Mouse (Mus musculus) embryonic facial prominence, embryonic 13.5 days (tissue): ENCODE results near the gene Klf11. TPM values are rescaled to one million over a fixed set of nuclear protein-coding genes. Genes with fewer than 3 reads are reported as not detected.
"Not testable (repeated sequence)": the region's sequence is repeated elsewhere in the genome, so short reads cannot be mapped to it uniquely, and the experiment has no call there.

Experiments
- ATAC-seq: fragments of 200-750 bp; cut with Nextera tagmentation; 2 replicates; pipeline ENCODE4 v1.8.0; 2017; ENCODE audit warnings: low read depth; ENCODE audit not compliant: insufficient number of reproducible peaks, insufficient read depth, low FRiP score, low TSS enrichment
- H3K27ac ChIP-seq: fragments of 300-500 bp; sonication (generic); 2 replicates; pipeline ENCODE4 v1.5.1; 2015; ENCODE audit warnings: moderate library complexity, mild to moderate bottlenecking, inconsistent platforms
- H3K27me3 ChIP-seq: fragments of 300-500 bp; sonication (generic); 2 replicates; pipeline ENCODE4 v1.6.1; 2015; ENCODE audit warnings: mild to moderate bottlenecking, inconsistent platforms
- H3K36me3 ChIP-seq: fragments of 300-500 bp; sonication (generic); 2 replicates; pipeline ENCODE4 v1.6.1; 2015; ENCODE audit warnings: mild to moderate bottlenecking, inconsistent platforms
- H3K4me1 ChIP-seq: fragments of 300-500 bp; sonication (generic); 2 replicates; pipeline ENCODE4 v1.6.1; 2015; ENCODE audit warnings: inconsistent platforms
- H3K4me2 ChIP-seq: fragments of 300-500 bp; sonication (generic); 2 replicates; pipeline ENCODE4 v1.6.1; 2015; ENCODE audit warnings: moderate library complexity, mild to moderate bottlenecking, inconsistent platforms
- H3K4me3 ChIP-seq: fragments of 300-500 bp; sonication (generic); 2 replicates; pipeline ENCODE4 v1.5.1; 2015; ENCODE audit warnings: mild to moderate bottlenecking, inconsistent platforms
- H3K9ac ChIP-seq: fragments of 300-500 bp; sonication (generic); 2 replicates; pipeline ENCODE4 v1.6.1; 2015; ENCODE audit warnings: mild to moderate bottlenecking, inconsistent platforms
- H3K9me3 ChIP-seq: fragments of 300-500 bp; sonication (generic); 2 replicates; pipeline ENCODE4 v1.6.1; 2016; ENCODE audit warnings: inconsistent platforms
- WGBS: fragments of 180-500 bp; shearing (Covaris S2); methylation state at CpG from one replicate; pipeline ENCODE4 v1.1.7; 2015; ENCODE audit warnings: mixed read lengths; 5-methylcytosine and 5-hydroxymethylcytosine counted together
- polyA plus RNA-seq: library from polyadenylated mRNA; unstranded; fragments of >200 nt; fragmentation: Nextera tagmentation; extraction: Ambion mirVana; gene quantifications from 2 replicates; pipeline ENCODE4 v1.2.1, GENCODE M21; 2015

Klf11 gene
- polyA plus RNA-seq, 1 experiment from 2014 or later, result 11.2 TPM

DNA sequence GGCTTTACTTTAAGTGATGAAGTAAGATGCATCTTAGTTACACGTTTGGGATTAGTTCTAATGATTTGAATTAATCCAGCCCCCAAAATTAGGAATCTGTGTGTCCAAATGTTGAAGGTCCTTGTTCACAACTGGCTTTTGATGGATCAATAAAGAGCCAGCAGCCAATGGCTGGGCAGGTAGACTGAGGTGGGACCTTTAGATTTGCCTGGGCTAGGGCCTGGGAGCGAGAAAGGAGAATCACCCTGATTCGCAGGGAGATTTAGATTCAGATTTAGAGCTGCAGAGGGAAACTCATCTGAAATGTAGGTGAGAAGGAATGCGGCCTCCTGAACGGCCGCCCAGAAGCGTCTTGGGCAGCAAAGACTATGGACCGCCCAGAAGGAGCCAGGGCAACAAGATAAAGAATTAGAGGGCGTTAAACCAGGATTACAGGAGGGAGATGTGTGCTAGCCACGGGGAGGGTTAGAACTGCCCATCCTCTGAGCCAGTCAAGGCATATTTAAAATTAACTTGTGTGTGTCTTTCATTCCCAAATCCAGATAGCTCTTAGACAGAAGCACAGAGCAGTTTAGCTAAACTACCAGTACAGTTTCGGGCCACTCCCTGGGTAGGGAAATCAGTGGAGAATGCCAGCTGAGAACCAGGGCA lies 35.7 kb downstream of the Klf11 start:
- Histone ChIP-seq H3K27ac (no peak overlapping the region), H3K27me3 (peaks cover 18% of the 10 kb centered on the region), H3K4me3 (no peak overlapping the region), H3K9ac (no peak overlapping the region), H3K4me1 (peaks cover 12% of the 10 kb centered on the region), H3K4me2 (no peak overlapping the region), H3K9me3 (no peaks in the 10 kb centered on the region), H3K36me3 (no peaks in the 10 kb centered on the region)
- ATAC-seq, result no peak
- WGBS, result 79% methylated on average over 11 of the region's 11 CpGs

- H3K27ac ChIP-seq, result no peak overlapping the region
- WGBS, result 83% methylated on average over 3 of the region's 3 CpGs
- no peak overlapping the region for H3K4me3 ChIP-seq
- no peak overlapping the region for H3K4me2 ChIP-seq
- H3K27me3 ChIP-seq, result no peaks in the 10 kb centered on the region
- H3K9me3 ChIP-seq, result no peaks in the 10 kb centered on the region
- ATAC-seq, result no peak
- H3K36me3 ChIP-seq, result no peaks in the 10 kb centered on the region
- H3K4me1 ChIP-seq, result no peaks in the 10 kb centered on the region
- H3K9ac ChIP-seq, result no peak overlapping the region
Observed at GRCm38 (mm10) chr12:24690351-24690750, 39.3 kb downstream of the Klf11 start.

GRCm38 (mm10) chr12:24696500-24697483 lies 45.7 kb downstream of the Klf11 start:
- WGBS, result 41% methylated on average over 16 of the region's 16 CpGs
- Histone ChIP-seq H3K4me2 (0 out of 2 replicates have a peak overlapping the region, but pooled peaks have one; percentile 22), H3K9ac (no peak overlapping the region), H3K27ac (no peak overlapping the region), H3K27me3 (0 out of 2 replicates have a peak, but pooled peaks cover 2% of the 10 kb centered on the region), H3K4me3 (no peak overlapping the region), H3K9me3 (no peaks in the 10 kb centered on the region), H3K4me1 (no peaks in the 10 kb centered on the region), H3K36me3 (no peaks in the 10 kb centered on the region)
- ATAC-seq, result 0 out of 2 replicates have a peak, but pooled peaks have one; percentile 52

GRCm38 (mm10) chr12:24697484-24698204 lies 46.6 kb downstream of the Klf11 start:
- Histone ChIP-seq H3K27ac (no peak overlapping the region), H3K4me3 (no peak overlapping the region), H3K4me1 (no peaks in the 10 kb centered on the region), H3K9ac (no peak overlapping the region), H3K36me3 (no peaks in the 10 kb centered on the region), H3K9me3 (no peaks in the 10 kb centered on the region), H3K4me2 (0 out of 2 replicates have a peak overlapping the region, but pooled peaks have one; percentile 22), H3K27me3 (0 out of 2 replicates have a peak, but pooled peaks cover 2% of the 10 kb centered on the region)
- WGBS, result 56% methylated on average over 8 of the region's 8 CpGs
- ATAC-seq, result no peak; the same call in 1 of the 2 replicates

DNA sequence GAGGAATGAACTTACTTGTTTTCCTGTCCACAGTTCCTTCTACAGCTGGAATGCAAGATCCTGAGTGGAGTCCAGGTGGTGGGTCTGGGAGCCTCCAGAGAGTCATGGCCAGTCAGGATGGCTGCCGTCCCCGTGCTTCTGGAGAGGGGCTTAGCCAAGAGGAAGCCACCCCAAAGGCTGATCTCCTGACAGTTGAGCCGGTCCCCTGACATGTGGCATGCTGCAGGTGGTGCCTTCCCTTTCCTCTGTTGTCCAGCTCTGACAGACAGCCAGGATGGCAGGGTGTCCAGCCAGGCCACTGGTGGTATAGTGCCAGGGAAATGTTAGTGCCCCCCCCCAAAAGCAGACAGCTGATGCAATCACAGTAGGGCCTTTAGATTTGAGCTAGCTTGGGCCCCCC lies 47.4 kb downstream of the Klf11 start:
- H3K4me3 ChIP-seq, result no peak overlapping the region
- no peaks in the 10 kb centered on the region for H3K9me3 ChIP-seq
- WGBS, result 75% methylated on average over 3 of the region's 3 CpGs
- no peak overlapping the region for H3K4me2 ChIP-seq
- no peak overlapping the region for H3K27ac ChIP-seq
- H3K4me1 ChIP-seq, result no peaks in the 10 kb centered on the region
- H3K36me3 ChIP-seq, result no peaks in the 10 kb centered on the region
- 0 out of 2 replicates have a peak, but pooled peaks cover 2% of the 10 kb centered on the region for H3K27me3 ChIP-seq
- no peak for ATAC-seq
- no peak overlapping the region for H3K9ac ChIP-seq

GRCm38 (mm10) chr12:24699578-24699977 lies 48.5 kb downstream of the Klf11 start:
- Histone ChIP-seq H3K4me3 (no peak overlapping the region), H3K9ac (no peak overlapping the region), H3K9me3 (no peaks in the 10 kb centered on the region), H3K4me2 (no peak overlapping the region), H3K27ac (no peak overlapping the region), H3K4me1 (no peaks in the 10 kb centered on the region), H3K36me3 (no peaks in the 10 kb centered on the region), H3K27me3 (0 out of 2 replicates have a peak, but pooled peaks cover 2% of the 10 kb centered on the region)
- 72% methylated on average over 10 of the region's 10 CpGs for WGBS
- no peak for ATAC-seq

- H3K4me1 ChIP-seq, ATAC-seq, H3K4me2 ChIP-seq, H3K9ac ChIP-seq, H3K4me3 ChIP-seq, H3K27ac ChIP-seq, H3K36me3 ChIP-seq, H3K9me3 ChIP-seq, H3K27me3 ChIP-seq: not testable (repeated sequence)
- 83% methylated on average over 9 of the region's 9 CpGs for WGBS
Observed at GRCm38 (mm10) chr12:24701621-24702020, 50.5 kb downstream of the Klf11 start.

DNA sequence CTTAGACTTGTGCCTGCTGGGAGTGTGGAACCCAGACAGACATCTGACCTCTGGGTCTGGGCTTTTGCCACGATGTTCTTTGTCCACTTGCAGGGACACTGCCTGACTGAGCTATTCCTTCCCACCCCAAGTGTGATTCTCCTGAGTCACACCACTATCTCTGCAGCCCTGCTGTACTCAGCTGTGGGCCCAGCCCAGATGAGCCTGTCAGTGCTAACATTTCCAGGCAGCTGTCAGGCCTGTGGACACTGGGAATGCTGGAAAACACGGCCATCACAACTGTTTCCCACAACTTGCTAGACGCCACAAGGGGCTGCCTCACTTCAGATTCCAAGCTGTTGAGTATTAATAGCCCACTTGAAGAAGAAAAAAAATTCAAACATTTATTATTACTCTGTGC lies 51.9 kb downstream of the Klf11 start:
- 78% methylated on average over 3 of the region's 3 CpGs for WGBS
- no peaks in the 10 kb centered on the region for H3K36me3 ChIP-seq
- H3K4me1 ChIP-seq, result peaks cover 17% of the 10 kb centered on the region
- H3K9me3 ChIP-seq, result no peaks in the 10 kb centered on the region
- no peaks in the 10 kb centered on the region for H3K27me3 ChIP-seq
- no peak overlapping the region for H3K4me3 ChIP-seq
- H3K4me2 ChIP-seq, result no peak overlapping the region
- H3K9ac ChIP-seq, result no peak overlapping the region
- H3K27ac ChIP-seq, result no peak overlapping the region
- no peak for ATAC-seq

- 83% methylated on average over 15 of the region's 15 CpGs for WGBS
- no peaks in the 10 kb centered on the region for H3K27me3 ChIP-seq
- H3K27ac ChIP-seq, result no peak overlapping the region
- H3K4me1 ChIP-seq, result peaks cover 29% of the 10 kb centered on the region
- no peak overlapping the region for H3K4me2 ChIP-seq
- no peak overlapping the region for H3K9ac ChIP-seq
- H3K4me3 ChIP-seq, result no peak overlapping the region
- no peak for ATAC-seq
- H3K9me3 ChIP-seq, result no peaks in the 10 kb centered on the region
- H3K36me3 ChIP-seq, result peaks cover 3% of the 10 kb centered on the region; the same call in 1 of the 2 replicates
Observed at GRCm38 (mm10) chr12:24705502-24706263, 54.6 kb downstream of the Klf11 start.

DNA sequence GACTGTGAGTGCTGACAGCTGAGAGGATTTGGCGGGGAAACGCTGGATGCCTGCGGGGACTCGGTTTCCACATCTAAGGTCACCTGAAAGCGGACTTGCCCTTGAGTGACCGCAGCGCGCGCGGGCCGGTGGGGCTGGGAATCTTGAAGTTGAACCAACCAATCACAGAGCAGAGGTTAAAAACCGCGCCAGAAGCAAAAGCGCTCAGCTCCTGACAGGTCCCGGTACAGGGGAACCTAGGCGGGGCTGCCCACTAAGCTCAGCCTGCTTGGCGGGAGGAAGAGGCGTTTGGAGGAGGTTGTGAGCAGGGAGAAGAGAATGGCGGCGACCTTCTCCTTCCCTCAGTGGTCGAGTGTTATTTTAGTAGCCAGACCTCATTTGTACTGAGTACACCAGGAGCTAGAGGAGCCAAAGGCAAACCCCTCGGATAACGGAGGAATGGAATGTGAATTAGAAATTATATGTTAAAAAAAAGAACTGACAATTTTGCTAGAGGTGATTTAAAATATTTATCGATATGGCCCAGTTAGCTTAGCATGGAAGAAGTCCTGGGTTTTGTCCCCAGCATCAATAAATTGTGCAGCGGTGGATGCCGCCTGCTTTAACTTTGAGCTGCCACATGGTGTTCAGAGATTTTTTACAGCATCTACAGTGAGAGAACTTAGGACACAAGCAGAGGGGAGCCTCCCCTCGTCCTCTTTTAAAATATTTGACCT lies 55.8 kb downstream of the Klf11 start:
- Histone ChIP-seq H3K36me3 (peaks cover 13% of the 10 kb centered on the region), H3K27me3 (no peaks in the 10 kb centered on the region), H3K9me3 (no peaks in the 10 kb centered on the region), H3K4me3 (peak overlapping the region; percentile 82), H3K27ac (no peak overlapping the region), H3K4me1 (peaks cover 39% of the 10 kb centered on the region), H3K4me2 (peak overlapping the region; percentile 89), H3K9ac (peak overlapping the region; percentile 67)
- no peak for ATAC-seq
- under 1% methylated on average over 27 of the region's 27 CpGs for WGBS
